Mouse (Mus musculus) cortical plate, adult 2 months (tissue): ENCODE data around the gene Chka. TPM values are rescaled to one million over a fixed set of nuclear protein-coding genes. Genes with fewer than 3 reads are reported as not detected.

ENCODE experiments used
- H3K27ac ChIP-seq: fragments of 200-500 bp; 2 replicates; pipeline ENCODE4 v1.5.1; 2012; ENCODE audit warnings: low read length, control low read depth, inconsistent platforms; ENCODE audit not compliant: insufficient read depth
- H3K4me1 ChIP-seq: fragments of 200-500 bp; 2 replicates; pipeline ENCODE4 v1.6.1; 2011; ENCODE audit warnings: low read length; ENCODE audit not compliant: control insufficient read depth, insufficient read depth
- H3K4me3 ChIP-seq: fragments of 200-500 bp; 2 replicates; pipeline ENCODE4 v1.5.1; 2011; ENCODE audit warnings: mild to moderate bottlenecking, low read length, control low read depth; ENCODE audit not compliant: insufficient read depth
- CTCF ChIP-seq: fragments of 200-500 bp; IDR thresholded peaks from 2 replicates; pipeline ENCODE4 v1.5.1; 2011; ENCODE audit warnings: mild to moderate bottlenecking, control low read depth, low read length; ENCODE audit not compliant: insufficient read depth; ENCODE audit errors: extremely low read depth
- POLR2A ChIP-seq: fragments of 200-500 bp; IDR thresholded peaks from 2 replicates; pipeline ENCODE4 v1.6.1; 2011; ENCODE audit warnings: mild to moderate bottlenecking, low read length, control low read depth; ENCODE audit not compliant: insufficient read depth; ENCODE audit errors: extremely low read depth
- polyA plus RNA-seq: library from polyadenylated mRNA; depleted of rRNA; stranded (reverse); fragments of >200 nt; gene quantifications from 2 replicates; pipeline ENCODE4 v1.2.3, GENCODE M21; 2012

Gene Chka
- polyA plus RNA-seq, 1 experiment: 134 TPM

DNA sequence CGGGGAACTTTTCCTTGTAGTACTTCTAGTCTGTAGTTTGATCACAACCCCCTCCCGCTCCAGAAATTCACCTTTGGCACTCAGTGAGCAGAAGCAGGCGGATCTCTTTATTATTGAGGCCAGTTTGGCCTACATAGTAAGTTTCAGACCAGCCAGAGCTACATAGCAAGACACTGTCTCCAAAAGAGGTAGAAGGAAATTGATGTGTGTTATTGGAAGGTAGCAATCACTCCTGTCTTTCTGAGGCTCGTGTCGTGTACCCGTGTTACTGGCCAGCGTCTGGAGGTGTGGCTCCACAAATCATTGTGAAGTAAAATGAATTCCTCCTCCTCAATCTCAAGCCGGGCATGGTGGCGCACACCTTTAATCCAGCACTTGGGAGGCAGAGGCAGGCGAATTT is 1.5 kb downstream of the Chka start:
- H3K4me3 ChIP-seq: peak overlapping the region; percentile 60
- H3K4me1 ChIP-seq: peaks cover 19% of the 10 kb centered on the region
- no peak overlapping the region for H3K27ac ChIP-seq
- TF ChIP-seq CTCF: no peak
- TF ChIP-seq POLR2A: no peak

GRCm38 (mm10) chr19:3853891-3854290 is 2.3 kb downstream of the Chka start:
- Histone ChIP-seq H3K4me3 (peak overlapping the region; percentile 60), H3K4me1 (peaks cover 19% of the 10 kb centered on the region)

DNA sequence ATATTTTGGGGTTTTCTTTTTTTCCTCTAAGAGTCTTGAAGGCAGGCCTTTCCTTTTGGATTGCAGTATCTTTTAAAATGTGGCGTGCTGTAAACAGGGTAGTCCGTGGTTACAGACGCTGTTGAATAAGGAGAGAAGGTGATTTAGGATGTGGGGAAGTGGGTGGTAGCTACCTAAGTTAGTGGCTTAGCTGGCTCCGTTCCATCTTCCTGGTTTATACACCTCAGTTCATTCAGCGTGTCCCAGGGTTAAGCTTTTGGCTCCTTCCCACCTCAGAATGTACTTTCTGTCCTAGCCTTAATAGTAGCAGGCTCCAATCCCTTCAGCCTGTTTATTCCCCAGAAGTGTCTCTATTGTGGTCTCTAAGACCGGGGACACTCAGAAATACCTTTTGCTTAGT is 3.5 kb downstream of the Chka start:
- TF ChIP-seq POLR2A: no peak
- no peak for TF ChIP-seq CTCF
- Histone ChIP-seq H3K4me1 (peaks cover 19% of the 10 kb centered on the region), H3K4me3 (no peak overlapping the region), H3K27ac (peak overlapping the region; percentile 22; the same call in 1 of the 2 replicates)

More at GRCm38 (mm10) chr19:3853891-3854290, 2.3 kb downstream of the Chka start:
- no peak overlapping the region for H3K27ac ChIP-seq
- TF ChIP-seq POLR2A: no peak
- TF ChIP-seq CTCF: no peak

- H3K27ac ChIP-seq: peak overlapping the region; percentile 22; the same call in 1 of the 2 replicates
- TF ChIP-seq CTCF: no peak
- TF ChIP-seq POLR2A: no peak
- H3K4me3 ChIP-seq: no peak overlapping the region
- H3K4me1 ChIP-seq: peaks cover 19% of the 10 kb centered on the region
Observed at GRCm38 (mm10) chr19:3855601-3856000, 4.0 kb downstream of the Chka start.

DNA sequence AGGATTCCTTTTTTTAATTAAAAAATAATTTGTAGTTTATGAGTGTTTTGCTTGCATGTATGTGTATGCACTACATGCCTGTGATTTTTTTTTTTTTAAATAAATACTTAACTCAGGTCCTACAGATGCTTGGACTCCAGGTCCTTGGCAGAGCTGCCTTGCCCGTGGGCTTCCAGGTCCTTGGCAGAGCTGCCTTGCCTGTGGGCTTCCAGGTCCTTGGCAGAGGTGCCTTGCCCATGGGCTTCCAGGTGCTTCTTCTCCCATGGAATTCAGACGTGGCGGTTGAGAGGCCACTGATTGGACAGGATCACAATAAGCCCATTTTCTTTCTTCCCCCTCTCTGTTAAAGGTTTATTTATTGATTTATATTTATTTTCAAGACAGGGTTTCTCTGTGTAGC is 5.6 kb downstream of the Chka start:
- H3K4me1 ChIP-seq: peaks cover 15% of the 10 kb centered on the region
- TF ChIP-seq POLR2A (no peak), CTCF (no peak)
- H3K4me3 ChIP-seq: no peak overlapping the region
- H3K27ac ChIP-seq: no peak overlapping the region

- H3K27ac ChIP-seq: no peak overlapping the region
- peaks cover 2% of the 10 kb centered on the region; the same call in 1 of the 2 replicates for H3K4me1 ChIP-seq
- H3K4me3 ChIP-seq: no peak overlapping the region
- no peak for TF ChIP-seq CTCF
- TF ChIP-seq POLR2A: no peak
Observed at GRCm38 (mm10) chr19:3862713-3863112, 11.1 kb downstream of the Chka start.

GRCm38 (mm10) chr19:3864960-3865359 is 13.4 kb downstream of the Chka start:
- Histone ChIP-seq H3K4me1 (no peaks in the 10 kb centered on the region; the same call in 1 of the 2 replicates), H3K4me3 (no peak overlapping the region), H3K27ac (no peak overlapping the region)
- TF ChIP-seq CTCF (peak; percentile 15; the same call in 1 of the 2 replicates), POLR2A (no peak)

GRCm38 (mm10) chr19:3868290-3868689 is 16.7 kb downstream of the Chka start:
- TF ChIP-seq POLR2A: no peak
- TF ChIP-seq CTCF: no peak
- Histone ChIP-seq H3K4me1 (peaks cover 6% of the 10 kb centered on the region), H3K4me3 (no peak overlapping the region), H3K27ac (no peak overlapping the region)

DNA sequence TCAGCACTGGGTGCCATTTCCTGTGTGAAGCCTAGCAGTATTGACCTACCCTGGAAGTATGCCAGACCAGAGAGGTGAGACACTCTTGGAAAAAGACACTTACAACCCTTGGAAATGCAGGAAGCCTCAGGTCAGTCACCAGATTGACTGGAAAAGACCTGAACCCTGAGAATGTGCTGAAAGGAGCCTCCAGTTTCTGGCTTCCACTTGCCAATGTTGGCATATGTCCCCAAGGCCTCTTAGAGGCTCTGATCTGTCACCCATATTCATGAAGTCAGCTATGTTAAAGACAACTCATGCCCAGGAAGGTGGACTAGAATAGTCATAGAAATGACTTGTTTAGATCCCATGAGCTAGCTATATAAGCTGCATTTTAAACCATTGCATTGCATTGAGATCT is 19.9 kb downstream of the Chka start:
- peaks cover 7% of the 10 kb centered on the region for H3K4me1 ChIP-seq
- no peak overlapping the region for H3K27ac ChIP-seq
- TF ChIP-seq CTCF (no peak), POLR2A (no peak)
- H3K4me3 ChIP-seq: no peak overlapping the region

- no peak overlapping the region for H3K27ac ChIP-seq
- TF ChIP-seq CTCF (no peak), POLR2A (no peak)
- no peak overlapping the region for H3K4me3 ChIP-seq
- peaks cover 7% of the 10 kb centered on the region for H3K4me1 ChIP-seq
Observed at GRCm38 (mm10) chr19:3872373-3872772, 20.8 kb downstream of the Chka start.
